3 mouse cellular contexts compared by ENCODE assay signal in genomic region chr4:94650426-94651175, GRCm38 (mm10). TPM values are rescaled to one million over a fixed set of nuclear protein-coding genes. Genes with fewer than 3 reads are reported as not detected.
"Had no signal": no experiment of that assay in that cellular context is flagged by ENCODE, and none has a peak within 500 bp of the region (broad histone marks: within the 10 kb centered on the region; RNA-seq: fewer than 3 reads in every experiment).

No protein-coding gene starts in this region.

RNA-seq across cellular contexts. Expression of gene Lrrc19, which starts 0.7 kb away (rescaled TPM):
- polyA plus RNA-seq: gonadal fat pad, adult 2 months; heart, adult 2 months; liver, adult 2 months had no signal
